Mouse (Mus musculus) forebrain, embryonic 10.5 days (tissue): ENCODE measurements at regions not wholly inside any gene's neighbourhood (a gene's known extent, or its start where the extent isn't known, plus 50 kb on each side); places are given as distances from the start of the nearest gene placed in this dataset.

Source experiments
- DNase-seq: peaks from one replicate; pipeline ENCODE4 v3.0.0-alpha.2; 2017; ENCODE audit warnings: low spot score; ENCODE audit errors: extremely low spot score
- H3K27ac ChIP-seq: fragments of 300-500 bp; sonication (generic); 2 replicates; pipeline ENCODE4 v1.5.1; 2016; ENCODE audit warnings: mild to moderate bottlenecking
- H3K27me3 ChIP-seq: fragments of 300-500 bp; sonication (generic); 2 replicates; pipeline ENCODE4 v1.6.1; 2016; ENCODE audit warnings: mild to moderate bottlenecking; ENCODE audit not compliant: poor library complexity, severe bottlenecking
- H3K36me3 ChIP-seq: fragments of 300-500 bp; sonication (generic); replicated peaks from 2 replicates; pipeline ENCODE4 v1.6.1; 2016; ENCODE audit warnings: mild to moderate bottlenecking, moderate library complexity
- H3K4me1 ChIP-seq: fragments of 300-500 bp; sonication (generic); 2 replicates; pipeline ENCODE4 v1.6.1; 2016
- H3K4me3 ChIP-seq: fragments of 300-500 bp; sonication (generic); 2 replicates; pipeline ENCODE4 v1.5.1; 2016; ENCODE audit warnings: mild to moderate bottlenecking, moderate library complexity
- H3K9me3 ChIP-seq: fragments of 300-500 bp; sonication (generic); 2 replicates; pipeline ENCODE4 v1.6.1; 2016; ENCODE audit warnings: mild to moderate bottlenecking, moderate library complexity
- WGBS: fragments of 180-500 bp; shearing (Covaris S2); methylation state at CpG from one replicate; pipeline ENCODE4 v1.1.7; 2016; 5-methylcytosine and 5-hydroxymethylcytosine counted together

DNA sequence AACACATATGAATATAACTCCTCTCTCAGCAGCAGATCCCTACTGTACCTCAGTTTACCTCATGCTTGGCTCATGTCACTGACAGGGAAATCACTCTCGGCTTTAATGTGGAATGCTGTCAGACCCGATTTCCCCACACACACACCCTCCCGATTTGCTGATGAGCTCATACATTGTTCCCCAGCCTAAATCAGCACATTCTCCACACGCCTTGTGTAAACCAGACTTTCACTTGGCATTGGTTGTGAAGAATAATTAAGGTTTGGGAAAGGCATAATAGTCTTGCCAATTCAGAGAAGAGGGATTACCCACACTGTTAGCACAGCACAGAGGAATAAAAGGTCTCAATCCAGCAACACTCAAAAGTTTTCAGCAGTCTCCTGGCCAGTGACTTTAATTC is 268.4 kb upstream of the Nt5e start:
- no peaks in the 10 kb centered on the region for H3K36me3 ChIP-seq
- 67% methylated on average over 4 of the region's 4 CpGs for WGBS
- no peaks in the 10 kb centered on the region for H3K9me3 ChIP-seq
- peaks cover 10% of the 10 kb centered on the region for H3K4me1 ChIP-seq
- H3K27ac ChIP-seq: no peak overlapping the region; the same call in 1 of the 2 replicates
- no peak overlapping the region for H3K4me3 ChIP-seq
- DNase-seq: no peak
- H3K27me3 ChIP-seq: peaks cover 18% of the 10 kb centered on the region

DNA sequence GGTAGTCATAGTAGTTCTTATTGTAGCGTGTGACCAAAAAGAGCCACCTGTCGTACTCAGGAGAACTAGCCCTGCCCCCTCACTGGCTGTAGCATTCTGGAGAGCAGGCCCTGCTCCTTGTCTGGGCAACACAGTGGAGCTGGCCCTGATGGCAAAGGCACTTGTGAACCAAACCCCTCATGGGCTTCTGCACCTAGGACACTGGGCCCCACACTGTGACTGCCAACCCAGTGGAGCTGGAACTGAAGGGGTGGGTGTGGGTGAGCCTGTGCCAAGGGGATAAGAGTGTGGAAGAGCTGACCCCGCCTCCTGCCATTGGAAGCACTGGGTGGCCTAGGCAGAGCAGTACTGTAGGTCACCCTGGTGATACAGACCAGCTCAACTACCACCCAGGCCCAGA is 268.0 kb upstream of the Nt5e start:
- Histone ChIP-seq H3K27ac (peak overlapping the region; percentile 44; the same call in 1 of the 2 replicates), H3K4me1 (peaks cover 15% of the 10 kb centered on the region), H3K9me3 (no peaks in the 10 kb centered on the region), H3K4me3 (no peak overlapping the region), H3K27me3 (peaks cover 15% of the 10 kb centered on the region; the same call in 1 of the 2 replicates), H3K36me3 (no peaks in the 10 kb centered on the region)
- 79% methylated on average over 3 of the region's 3 CpGs for WGBS
- DNase-seq: no peak

DNA sequence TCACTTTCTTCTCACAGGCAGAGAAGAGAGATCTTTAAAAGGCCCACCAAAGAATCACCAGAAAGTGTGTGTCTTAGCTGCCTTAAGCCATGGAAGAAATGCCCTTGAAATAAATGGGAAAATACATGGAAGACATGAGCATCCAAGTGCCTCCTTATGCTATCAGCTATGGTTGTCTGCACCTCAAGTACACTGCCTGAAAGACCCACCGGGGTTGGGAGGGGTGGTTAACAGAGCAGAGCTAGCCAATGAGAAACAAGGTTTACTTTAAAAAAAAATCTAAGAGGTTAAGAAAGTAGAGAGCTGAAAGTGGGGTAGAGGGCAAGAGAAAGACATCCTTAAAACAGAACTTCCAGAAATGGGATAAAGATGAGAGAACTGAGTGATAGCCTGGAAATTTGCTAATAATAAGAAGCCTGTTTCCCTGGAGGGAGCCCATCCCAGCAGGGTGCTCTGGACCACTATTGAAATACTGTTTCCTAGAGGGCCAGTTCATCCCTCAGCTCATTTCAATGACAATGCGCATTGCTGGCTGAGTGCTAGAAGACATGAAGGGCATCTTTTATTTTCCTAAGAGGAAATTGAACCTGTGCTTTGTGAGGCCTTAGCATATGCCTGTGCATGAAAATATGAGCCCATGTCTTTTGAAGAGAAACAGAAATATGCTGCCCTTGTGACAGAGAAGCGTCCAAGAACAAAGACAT is 262.9 kb upstream of the Nt5e start:
- Histone ChIP-seq H3K27ac (peak overlapping the region; percentile 51; the same call in 1 of the 2 replicates), H3K4me1 (peaks cover 28% of the 10 kb centered on the region), H3K4me3 (no peak overlapping the region), H3K36me3 (no peaks in the 10 kb centered on the region), H3K9me3 (no peaks in the 10 kb centered on the region), H3K27me3 (0 out of 2 replicates have a peak, but pooled peaks cover 10% of the 10 kb centered on the region)
- WGBS: 32% methylated on average over 3 of the region's 3 CpGs
- no peak for DNase-seq

DNA sequence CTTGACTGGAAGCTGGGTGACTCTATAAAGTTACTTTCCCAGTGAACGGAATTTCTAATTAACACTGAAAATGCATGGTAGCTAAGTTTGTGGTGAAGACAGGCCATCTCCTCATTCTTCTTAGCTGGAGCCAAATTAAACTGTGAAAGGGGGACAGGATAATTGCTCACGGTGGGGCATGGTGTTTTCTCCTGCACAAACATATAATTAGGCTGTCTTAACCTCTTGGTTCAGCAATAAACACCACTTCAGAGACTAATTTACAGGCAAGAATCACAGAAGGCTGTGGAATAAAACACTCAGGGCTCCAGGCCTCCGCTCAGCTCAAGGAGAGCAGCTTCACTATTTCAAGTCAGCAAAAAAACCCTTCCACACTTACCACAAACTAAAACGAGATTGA is 261.9 kb upstream of the Nt5e start:
- no peaks in the 10 kb centered on the region for H3K9me3 ChIP-seq
- no peak for DNase-seq
- peak overlapping the region; percentile 51; the same call in 1 of the 2 replicates for H3K27ac ChIP-seq
- no peaks in the 10 kb centered on the region for H3K36me3 ChIP-seq
- 0 out of 2 replicates have a peak, but pooled peaks cover 10% of the 10 kb centered on the region for H3K27me3 ChIP-seq
- peaks cover 26% of the 10 kb centered on the region for H3K4me1 ChIP-seq
- WGBS: 44% methylated on average over 4 of the region's 4 CpGs
- H3K4me3 ChIP-seq: no peak overlapping the region

DNA sequence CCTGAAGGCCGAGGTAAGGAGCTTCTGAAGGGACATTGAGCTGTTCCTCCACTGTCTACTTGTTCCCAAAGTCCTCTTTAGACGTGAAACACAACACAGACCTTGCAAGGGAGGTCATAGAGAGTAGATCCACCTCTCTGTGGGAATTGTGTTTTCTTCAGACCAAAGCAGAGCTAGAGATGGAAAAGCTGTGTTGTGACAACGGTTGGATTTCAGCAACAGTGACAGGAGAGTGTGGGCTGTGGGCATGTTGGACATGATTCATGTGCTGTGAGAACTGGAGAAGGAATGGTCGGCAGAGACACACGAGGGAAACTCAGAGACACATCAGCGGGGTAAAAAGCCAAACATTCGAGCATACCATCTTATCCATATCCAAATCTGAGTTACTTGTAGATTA is 261.2 kb upstream of the Nt5e start:
- Histone ChIP-seq H3K27ac (no peak overlapping the region), H3K9me3 (no peaks in the 10 kb centered on the region), H3K36me3 (no peaks in the 10 kb centered on the region), H3K4me1 (peaks cover 26% of the 10 kb centered on the region), H3K4me3 (no peak overlapping the region), H3K27me3 (0 out of 2 replicates have a peak, but pooled peaks cover 9% of the 10 kb centered on the region)
- DNase-seq: no peak
- 87% methylated on average over 7 of the region's 7 CpGs for WGBS

DNA sequence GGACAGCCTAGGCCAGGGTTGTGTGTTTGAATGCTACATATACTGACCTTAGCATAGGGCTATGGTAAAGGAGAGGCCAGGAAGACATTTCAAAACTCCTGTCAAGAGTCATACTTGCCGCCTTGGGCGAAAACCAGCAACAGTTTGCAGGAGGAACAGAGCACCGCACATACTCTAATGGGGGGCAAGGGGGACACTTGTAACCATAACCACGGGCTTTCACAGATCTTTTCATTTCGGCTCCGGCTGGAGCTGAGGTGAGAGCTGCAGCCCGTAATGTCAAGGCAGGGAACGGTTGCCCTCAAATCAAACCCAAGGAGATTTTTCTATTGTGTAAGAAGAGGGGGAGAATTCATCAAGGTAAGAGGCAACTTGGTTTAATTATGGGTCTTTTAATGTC is 258.7 kb upstream of the Nt5e start:
- WGBS: 91% methylated on average over 8 of the region's 8 CpGs
- no peaks in the 10 kb centered on the region for H3K9me3 ChIP-seq
- DNase-seq: no peak

DNA sequence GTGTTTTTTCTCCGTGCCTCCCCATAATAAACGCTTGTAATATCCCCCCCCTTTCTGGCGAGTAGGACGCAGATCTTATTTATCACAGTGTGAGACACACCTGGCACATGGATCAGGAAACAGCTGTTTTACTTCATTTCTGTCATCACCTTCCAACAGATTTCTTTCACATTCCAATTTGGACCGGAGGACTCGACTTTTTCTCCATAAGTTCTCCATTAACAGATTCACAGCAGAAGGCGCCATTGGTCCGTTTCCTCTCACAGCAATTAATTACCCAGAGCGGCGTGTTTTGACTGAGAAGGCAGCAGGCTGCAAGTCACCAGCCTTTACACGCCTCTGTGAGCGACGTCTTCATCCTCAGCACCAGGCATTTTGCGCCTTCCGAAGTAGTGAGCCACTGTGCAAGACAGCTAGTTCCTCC is 258.1 kb upstream of the Nt5e start:
- H3K27me3 ChIP-seq: no peaks in the 10 kb centered on the region
- no peaks in the 10 kb centered on the region for H3K36me3 ChIP-seq
- DNase-seq: no peak
- WGBS: 89% methylated on average over 15 of the region's 15 CpGs
- peaks cover 20% of the 10 kb centered on the region for H3K4me1 ChIP-seq
- H3K9me3 ChIP-seq: no peaks in the 10 kb centered on the region
- no peak overlapping the region for H3K4me3 ChIP-seq
- no peak overlapping the region for H3K27ac ChIP-seq

More for the DNA sequence above, 258.7 kb upstream of the Nt5e start:
- Histone ChIP-seq H3K4me3 (no peak overlapping the region), H3K4me1 (peaks cover 26% of the 10 kb centered on the region), H3K36me3 (no peaks in the 10 kb centered on the region), H3K27me3 (no peaks in the 10 kb centered on the region), H3K27ac (no peak overlapping the region)

DNA sequence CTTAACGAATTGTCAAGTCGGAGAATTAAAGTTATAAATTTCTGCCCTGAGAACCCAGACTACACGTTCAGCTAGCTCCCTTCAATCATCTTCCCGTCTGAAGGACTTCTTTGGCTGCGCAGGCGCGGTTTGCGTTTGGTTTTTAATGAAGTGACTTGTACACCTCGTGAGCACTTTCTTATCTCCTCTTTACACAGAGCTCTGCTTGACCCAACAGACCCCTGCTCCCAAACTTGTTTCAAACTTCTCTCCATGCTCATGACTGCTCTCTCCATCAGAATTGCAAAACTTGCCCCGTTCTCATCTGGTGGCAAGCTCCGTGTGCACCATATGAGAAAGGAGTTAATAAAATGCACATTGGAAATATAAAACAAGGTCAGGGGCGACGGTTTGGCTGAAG is 257.2 kb upstream of the Nt5e start:
- H3K4me1 ChIP-seq: peaks cover 10% of the 10 kb centered on the region
- no peaks in the 10 kb centered on the region for H3K9me3 ChIP-seq
- H3K27me3 ChIP-seq: no peaks in the 10 kb centered on the region
- no peak for DNase-seq
- no peak overlapping the region for H3K4me3 ChIP-seq
- H3K36me3 ChIP-seq: no peaks in the 10 kb centered on the region
- 93% methylated on average over 13 of the region's 13 CpGs for WGBS
- no peak overlapping the region for H3K27ac ChIP-seq

DNA sequence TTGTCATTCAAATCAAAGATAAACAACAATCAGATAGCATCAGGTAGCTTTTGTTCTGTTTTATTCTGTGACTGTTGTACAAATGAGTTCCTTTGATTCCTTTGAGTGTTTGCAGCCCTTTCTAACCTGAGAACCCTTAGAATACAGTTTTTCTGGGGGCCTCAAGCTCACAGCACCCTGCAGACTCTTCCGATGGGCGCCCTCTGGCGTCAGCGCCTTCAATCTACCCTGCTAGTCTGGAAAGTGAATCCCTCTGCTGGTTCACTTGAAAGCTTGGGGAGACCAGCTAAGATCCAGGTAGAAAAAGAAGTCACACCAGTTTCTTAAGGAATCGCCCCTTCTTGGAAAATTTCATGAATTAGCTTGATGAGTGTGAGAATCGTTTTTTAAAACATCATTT is 253.8 kb upstream of the Nt5e start:
- Histone ChIP-seq H3K4me3 (no peak overlapping the region), H3K27me3 (no peaks in the 10 kb centered on the region), H3K4me1 (no peaks in the 10 kb centered on the region), H3K9me3 (no peaks in the 10 kb centered on the region), H3K27ac (no peak overlapping the region), H3K36me3 (no peaks in the 10 kb centered on the region)
- peak; percentile 25 for DNase-seq
- 16% methylated on average over 6 of the region's 6 CpGs for WGBS

DNA sequence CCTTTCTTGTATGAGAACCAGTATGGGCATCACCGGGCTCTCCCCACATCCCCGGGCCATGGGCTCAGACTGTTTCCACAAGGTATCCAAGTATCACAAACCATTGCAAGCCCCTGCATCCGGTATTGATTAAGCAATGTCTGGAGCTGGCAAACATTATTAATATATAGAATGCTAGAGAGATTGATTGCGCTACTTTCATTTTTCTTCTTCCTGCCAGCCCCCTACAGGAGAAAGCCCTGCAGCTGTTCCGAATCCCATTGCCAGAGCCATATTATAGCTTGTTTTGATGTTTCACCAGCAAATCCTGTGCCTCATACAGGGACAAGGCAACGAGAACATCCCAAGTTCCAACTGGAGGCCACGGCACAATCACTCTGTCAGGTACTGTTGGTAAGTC is 253.4 kb upstream of the Nt5e start:
- no peaks in the 10 kb centered on the region for H3K27me3 ChIP-seq
- H3K36me3 ChIP-seq: no peaks in the 10 kb centered on the region
- H3K9me3 ChIP-seq: no peaks in the 10 kb centered on the region
- H3K4me3 ChIP-seq: no peak overlapping the region
- H3K27ac ChIP-seq: no peak overlapping the region
- WGBS: 89% methylated on average over 7 of the region's 7 CpGs
- DNase-seq: no peak
- H3K4me1 ChIP-seq: no peaks in the 10 kb centered on the region

DNA sequence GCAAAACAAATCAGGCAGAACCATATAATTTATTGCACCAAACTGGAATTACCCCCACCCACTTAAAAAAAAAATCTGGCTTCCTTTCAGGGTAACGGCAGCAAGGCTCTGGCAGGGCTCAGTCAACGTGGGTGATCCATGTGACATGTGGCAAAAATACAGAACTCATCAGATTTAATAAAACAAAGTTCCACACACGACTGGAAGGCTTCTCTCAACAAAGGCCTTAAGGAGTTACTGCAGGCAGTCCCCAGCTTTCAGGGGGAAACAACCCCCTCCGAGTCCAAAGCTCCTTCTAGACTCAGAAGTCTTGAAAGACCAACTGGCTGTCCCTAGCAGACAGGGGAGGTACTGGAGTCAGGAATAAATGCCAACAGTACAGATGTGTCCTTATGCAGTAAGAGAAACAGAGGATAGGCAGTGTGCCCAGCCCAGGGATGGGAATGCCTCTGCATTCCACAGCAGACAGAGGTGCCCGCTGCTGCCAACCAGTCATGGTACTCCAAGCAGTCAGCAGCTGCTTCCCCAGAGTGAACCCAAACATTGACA is 244.0 kb upstream of the Nt5e start:
- WGBS: 79% methylated on average over 5 of the region's 5 CpGs
- Histone ChIP-seq H3K9me3 (no peaks in the 10 kb centered on the region), H3K4me1 (no peaks in the 10 kb centered on the region), H3K27me3 (no peaks in the 10 kb centered on the region), H3K27ac (no peak overlapping the region), H3K36me3 (no peaks in the 10 kb centered on the region), H3K4me3 (no peak overlapping the region)
- DNase-seq: no peak

DNA sequence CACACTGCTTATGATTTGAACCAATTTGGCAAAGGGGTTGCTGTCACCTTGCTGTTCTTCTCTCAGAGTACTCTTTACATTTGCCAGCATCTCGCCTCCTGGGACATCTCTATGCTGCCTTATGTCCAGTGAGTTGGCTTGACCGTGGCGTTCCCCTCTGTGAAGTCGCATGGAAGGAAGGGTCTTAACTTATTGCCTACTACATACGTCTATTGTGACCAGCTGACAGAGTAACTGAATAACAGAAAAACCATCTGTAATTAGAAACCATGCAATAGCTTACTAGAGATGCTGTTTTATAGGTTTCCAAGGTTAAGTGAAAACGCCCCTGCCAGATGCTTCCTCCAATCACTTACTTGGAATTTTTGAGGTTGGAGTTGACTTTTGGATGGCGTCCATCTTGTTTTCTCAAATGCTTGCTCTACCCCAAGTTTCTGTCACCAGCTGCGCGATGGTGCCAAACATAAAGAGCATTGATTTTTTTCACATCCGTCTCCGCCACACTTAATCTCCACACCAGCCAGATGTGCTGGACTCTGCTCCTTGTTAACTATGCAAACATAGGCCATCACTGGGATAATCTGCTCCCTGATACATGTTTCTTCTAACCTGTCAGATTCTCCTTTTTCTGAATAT is 241.7 kb upstream of the Nt5e start:
- no peaks in the 10 kb centered on the region for H3K9me3 ChIP-seq
- no peaks in the 10 kb centered on the region for H3K36me3 ChIP-seq
- no peaks in the 10 kb centered on the region for H3K4me1 ChIP-seq
- H3K4me3 ChIP-seq: no peak overlapping the region
- no peak for DNase-seq
- no peaks in the 10 kb centered on the region for H3K27me3 ChIP-seq
- 95% methylated on average over 11 of the region's 11 CpGs for WGBS
- no peak overlapping the region for H3K27ac ChIP-seq

DNA sequence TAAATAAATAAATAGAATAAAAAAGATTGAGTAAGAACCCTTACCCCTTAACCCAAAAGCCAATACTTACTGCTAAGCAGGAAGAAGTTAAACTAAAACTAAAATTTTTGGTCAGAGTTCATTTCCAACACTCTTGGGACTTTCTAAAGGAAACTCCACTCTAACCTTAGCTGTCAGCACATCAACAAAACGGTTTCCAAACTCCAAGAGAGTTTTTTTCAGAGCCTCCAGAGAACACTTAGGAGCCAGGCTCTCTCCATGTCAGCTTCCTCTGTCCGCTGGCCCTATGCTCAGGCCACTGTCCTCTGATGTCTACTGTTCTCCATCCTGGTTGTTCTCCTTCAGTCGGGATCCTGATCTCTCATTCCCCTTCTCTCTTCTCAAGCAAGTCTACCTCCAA is 241.1 kb upstream of the Nt5e start:
- H3K4me3 ChIP-seq: no peak overlapping the region
- no peaks in the 10 kb centered on the region for H3K27me3 ChIP-seq
- H3K9me3 ChIP-seq: no peaks in the 10 kb centered on the region
- no peak for DNase-seq
- no peaks in the 10 kb centered on the region for H3K4me1 ChIP-seq
- H3K36me3 ChIP-seq: no peaks in the 10 kb centered on the region
- WGBS: 78% methylated on average over 3 of the region's 3 CpGs
- no peak overlapping the region for H3K27ac ChIP-seq
